Mouse (Mus musculus) olfactory bulb, adult 2 months (tissue): Measurements from ENCODE around the gene Gm10638. TPM values are rescaled to one million over a fixed set of nuclear protein-coding genes. Genes with fewer than 3 reads are reported as not detected.

ENCODE experiments used
- H3K27ac ChIP-seq: fragments of 200-500 bp; 2 replicates; pipeline ENCODE4 v1.5.1; 2012; ENCODE audit warnings: low read depth, low read length; ENCODE audit not compliant: insufficient read depth
- H3K4me1 ChIP-seq: fragments of 200-500 bp; 2 replicates; pipeline ENCODE4 v1.6.1; 2012; ENCODE audit warnings: low read length; ENCODE audit not compliant: control insufficient read depth, insufficient read depth
- H3K4me3 ChIP-seq: fragments of 200-500 bp; 2 replicates; pipeline ENCODE4 v1.5.1; 2012; ENCODE audit warnings: mild to moderate bottlenecking, low read depth, low read length, moderate library complexity; ENCODE audit not compliant: insufficient read depth
- CTCF ChIP-seq: fragments of 200-500 bp; IDR thresholded peaks from 2 replicates; pipeline ENCODE4 v1.5.1; 2012; ENCODE audit warnings: low read depth, mild to moderate bottlenecking, low read length, moderate library complexity; ENCODE audit not compliant: insufficient read depth
- POLR2A ChIP-seq: fragments of 200-500 bp; IDR thresholded peaks from 2 replicates; pipeline ENCODE4 v1.6.1; 2012; ENCODE audit warnings: mild to moderate bottlenecking, low read depth, low read length, moderate library complexity; ENCODE audit not compliant: insufficient read depth
- WGBS: fragments of 180-500 bp; shearing (Covaris S2); methylation state at CpG from one replicate; pipeline ENCODE4 v1.1.7; 2018; 5-methylcytosine and 5-hydroxymethylcytosine counted together
- polyA plus RNA-seq: library from polyadenylated mRNA; stranded (reverse); fragments of >200 nt; gene quantifications from 2 replicates; pipeline ENCODE4 v1.2.4, GENCODE M21; 2012; ENCODE audit warnings: low replicate concordance; ENCODE audit not compliant: missing spikeins, insufficient read depth, insufficient read length

Gene Gm10638
- polyA plus RNA-seq, 1 experiment = not detected

DNA sequence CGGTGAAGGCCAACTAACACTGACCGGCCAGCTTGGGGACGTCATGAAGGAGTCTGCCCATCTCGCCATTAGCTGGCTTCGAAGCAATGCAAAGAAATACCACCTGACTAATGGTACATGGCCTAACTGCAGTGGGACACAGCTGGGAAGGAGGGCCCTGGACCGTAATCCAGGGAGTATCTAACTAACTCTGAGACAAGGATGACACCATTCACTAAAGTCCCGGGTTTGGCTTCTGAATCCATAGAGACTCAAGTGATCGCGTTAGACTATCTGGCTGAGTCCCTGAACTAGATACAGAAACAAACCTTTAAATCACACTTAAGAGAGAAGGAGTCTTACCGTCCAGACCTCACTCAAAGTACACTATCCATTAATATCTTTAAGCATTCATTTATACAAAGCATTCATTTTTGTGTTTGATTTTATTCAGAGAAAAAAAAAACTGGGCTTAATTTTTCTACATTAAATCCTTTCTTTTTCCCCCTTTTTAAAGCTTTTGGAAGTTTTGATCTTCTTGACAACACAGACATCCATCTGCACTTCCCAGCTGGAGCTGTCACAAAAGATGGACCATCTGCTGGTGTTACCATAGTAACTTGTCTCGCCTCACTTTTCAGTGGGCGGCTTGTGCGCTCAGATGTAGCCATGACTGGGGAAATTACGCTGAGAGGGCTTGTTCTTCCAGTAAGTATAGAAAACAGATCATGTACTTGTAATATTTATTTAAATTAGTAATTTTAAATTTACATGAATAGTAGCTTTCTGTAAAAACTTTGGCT, 31.9 kb upstream of the Gm10638 start:
- Histone ChIP-seq H3K27ac (no peak overlapping the region), H3K4me1 (peaks cover 6% of the 10 kb centered on the region), H3K4me3 (no peak overlapping the region)
- 60% methylated on average over 14 of the region's 14 CpGs for WGBS
- TF ChIP-seq POLR2A (no peak), CTCF (no peak)

- H3K27ac ChIP-seq = no peak overlapping the region
- TF ChIP-seq CTCF (no peak), POLR2A (no peak)
- H3K4me1 ChIP-seq = peaks cover 4% of the 10 kb centered on the region; the same call in 1 of the 2 replicates
- no peak overlapping the region for H3K4me3 ChIP-seq
- WGBS = 66% methylated on average over 2 of the region's 2 CpGs
Observed at GRCm38 (mm10) chr8:86718332-86718994, 27.0 kb upstream of the Gm10638 start.

DNA sequence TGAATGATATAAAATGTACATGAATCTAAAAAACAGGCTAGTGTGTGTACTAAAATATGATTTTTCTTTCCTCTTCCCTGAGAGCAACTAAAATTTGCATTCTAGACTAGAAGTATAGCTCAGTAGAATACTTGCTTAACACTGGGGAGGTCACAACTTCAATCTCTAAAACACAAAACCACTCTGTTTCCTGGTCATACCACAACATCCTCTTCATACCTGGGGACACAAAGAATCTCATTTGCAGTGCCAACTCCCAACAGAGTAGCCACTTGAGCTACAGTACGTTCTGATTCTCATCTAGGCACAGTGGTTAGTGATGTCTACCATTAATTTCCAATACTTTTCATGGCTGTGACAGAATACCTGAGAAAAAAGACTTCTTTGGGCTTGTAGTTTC, 26.1 kb upstream of the Gm10638 start:
- TF ChIP-seq CTCF (no peak), POLR2A (no peak)
- no peak overlapping the region for H3K4me3 ChIP-seq
- peaks cover 3% of the 10 kb centered on the region; the same call in 1 of the 2 replicates for H3K4me1 ChIP-seq
- whole genome bisulfite sequencing = 77% methylated on average over 1 of the region's 1 CpGs
- H3K27ac ChIP-seq = no peak overlapping the region

- 84% methylated on average over 6 of the region's 6 CpGs for whole genome bisulfite sequencing
- no peak overlapping the region for H3K4me3 ChIP-seq
- TF ChIP-seq POLR2A = no peak
- no peak for TF ChIP-seq CTCF
- H3K4me1 ChIP-seq = no peaks in the 10 kb centered on the region
- H3K27ac ChIP-seq = no peak overlapping the region
Observed at GRCm38 (mm10) chr8:86720756-86721459, 24.6 kb upstream of the Gm10638 start.

- TF ChIP-seq CTCF (no peak), POLR2A (no peak)
- Histone ChIP-seq H3K27ac (no peak overlapping the region), H3K4me3 (no peak overlapping the region), H3K4me1 (no peaks in the 10 kb centered on the region)
- WGBS = 83% methylated on average over 2 of the region's 2 CpGs
Observed at GRCm38 (mm10) chr8:86721490-86721889, 24.0 kb upstream of the Gm10638 start.

DNA sequence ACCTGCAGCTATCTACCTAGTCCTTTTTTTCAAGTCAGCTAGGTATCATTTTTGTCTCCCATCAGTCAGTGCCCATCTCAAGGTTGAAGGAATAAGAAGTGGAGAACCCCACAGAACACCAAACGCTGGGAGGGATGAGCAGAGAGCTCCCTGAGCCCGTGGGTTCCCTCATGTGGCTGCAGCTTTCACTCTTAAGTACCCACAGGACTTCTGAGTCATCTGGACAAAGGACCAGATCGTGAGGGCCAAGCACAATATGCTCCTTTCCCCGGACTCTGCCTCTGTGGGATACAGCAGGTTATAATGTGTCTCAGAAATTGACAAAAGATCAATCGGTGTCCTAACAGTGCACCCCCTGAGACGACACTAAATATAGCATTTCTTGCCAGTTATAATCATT, 18.5 kb upstream of the Gm10638 start:
- Histone ChIP-seq H3K4me3 (no peak overlapping the region), H3K4me1 (peaks cover 15% of the 10 kb centered on the region), H3K27ac (no peak overlapping the region)
- WGBS = 18% methylated on average over 6 of the region's 6 CpGs
- TF ChIP-seq CTCF (no peak), POLR2A (no peak)

DNA sequence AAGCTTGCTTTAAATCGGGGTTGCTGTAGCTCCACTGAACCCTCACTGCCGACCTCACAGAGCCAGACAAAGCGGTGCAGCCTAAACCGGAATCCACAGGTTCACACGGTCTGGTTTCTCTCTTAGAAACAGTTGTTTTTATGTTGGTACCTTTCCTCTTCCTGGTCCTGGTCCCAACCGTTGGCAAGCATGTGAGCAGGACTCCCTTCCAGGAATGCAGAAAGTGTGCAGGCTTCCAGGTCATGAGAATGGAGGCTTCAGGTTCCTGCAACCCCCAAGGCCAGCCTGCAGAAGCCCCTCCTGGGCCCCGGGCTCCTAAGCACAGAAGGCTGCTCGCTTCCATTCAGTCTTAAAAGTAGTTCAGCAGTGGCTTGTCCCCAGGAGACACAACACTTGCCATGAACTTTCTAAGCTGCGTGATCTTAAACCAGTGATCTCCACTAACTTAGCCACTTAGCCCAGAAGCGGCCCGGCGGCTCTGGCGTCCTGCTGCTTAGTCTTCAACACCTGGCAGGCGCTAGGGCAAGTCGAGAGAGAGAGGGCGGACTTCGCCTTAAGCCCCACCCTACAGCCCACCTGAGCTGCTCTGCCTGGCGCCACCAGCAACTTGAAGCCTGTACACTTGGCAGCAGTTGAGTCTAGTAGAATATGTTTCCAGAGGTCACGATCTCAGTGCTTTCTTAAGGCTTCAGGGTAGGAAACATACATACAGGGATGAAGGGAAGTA, 17.1 kb upstream of the Gm10638 start:
- no peak for TF ChIP-seq CTCF
- no peak for TF ChIP-seq POLR2A
- WGBS = 59% methylated on average over 19 of the region's 19 CpGs
- peaks cover 15% of the 10 kb centered on the region for H3K4me1 ChIP-seq

GRCm38 (mm10) chr8:86730303-86730702, 15.2 kb upstream of the Gm10638 start:
- Histone ChIP-seq H3K4me3 (no peak overlapping the region), H3K27ac (no peak overlapping the region)
- 44% methylated on average over 3 of the region's 3 CpGs for WGBS

More for the DNA sequence above, 17.1 kb upstream of the Gm10638 start:
- no peak overlapping the region for H3K27ac ChIP-seq
- no peak overlapping the region for H3K4me3 ChIP-seq

More at GRCm38 (mm10) chr8:86730303-86730702, 15.2 kb upstream of the Gm10638 start:
- no peak for TF ChIP-seq CTCF
- no peak for TF ChIP-seq POLR2A
- peaks cover 15% of the 10 kb centered on the region for H3K4me1 ChIP-seq
